Mouse (Mus musculus) brain, embryonic 14.5 days (tissue): ENCODE measurements at regions not wholly inside any gene's neighbourhood (a gene's known extent, or its start where the extent isn't known, plus 50 kb on each side); places are given as distances from the start of the nearest gene placed in this dataset.
A peak's percentile ranks its signal among the peaks of the same experiment; 100 is the strongest.

Experiments
- DNase-seq: peaks from one replicate; pipeline ENCODE4 v3.0.0-alpha.2; 2011; ENCODE audit warnings: low read depth
- CTCF ChIP-seq: fragments of 200-500 bp; IDR thresholded peaks from 2 replicates; pipeline ENCODE4 v1.5.1; 2012; ENCODE audit warnings: inconsistent platforms, mild to moderate bottlenecking, moderate library complexity, borderline replicate concordance; ENCODE audit not compliant: insufficient read depth, insufficient read length; ENCODE audit errors: extremely low read depth
- POLR2A ChIP-seq: fragments of 200-500 bp; IDR thresholded peaks from 2 replicates; pipeline ENCODE4 v1.6.1; 2012; ENCODE audit warnings: mild to moderate bottlenecking, inconsistent platforms, borderline replicate concordance; ENCODE audit not compliant: poor library complexity, insufficient read depth, insufficient read length, severe bottlenecking; ENCODE audit errors: extremely low read depth

GRCm38 (mm10) chr17:61696717-61697116, 1184.4 kb downstream of the Efna5 start:
- TF ChIP-seq CTCF (no peak), POLR2A (no peak)
- no peak for DNase-seq

DNA sequence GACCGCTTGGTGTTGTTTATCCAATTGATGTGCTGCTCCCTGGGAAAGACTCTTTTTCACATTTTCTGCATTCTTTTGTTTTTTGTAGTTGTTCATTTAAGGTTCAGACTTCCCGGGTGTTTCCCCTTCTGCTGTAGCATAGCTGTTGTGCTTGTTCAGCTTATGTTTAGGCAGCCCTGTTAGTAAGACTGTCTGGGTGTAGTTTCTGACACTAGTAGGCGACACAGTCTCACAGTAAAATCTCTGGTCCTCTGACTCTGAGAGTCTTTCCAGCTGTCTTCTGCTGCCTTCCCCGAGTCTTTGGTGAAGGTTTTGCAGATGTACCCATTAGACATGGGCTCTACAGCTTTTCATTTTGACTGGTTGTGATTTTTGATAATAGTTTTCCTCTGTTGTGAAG, 1194.8 kb downstream of the Efna5 start:
- no peak for TF ChIP-seq CTCF
- TF ChIP-seq POLR2A, result no peak

GRCm38 (mm10) chr17:61684524-61684923, 1196.6 kb downstream of the Efna5 start:
- no peak for DNase-seq
- TF ChIP-seq CTCF, result no peak

More for the DNA sequence above, 1194.8 kb downstream of the Efna5 start:
- DNase-seq, result no peak

- no peak for DNase-seq
- TF ChIP-seq POLR2A, result no peak
Observed at GRCm38 (mm10) chr17:61670651-61671050, 1210.5 kb downstream of the Efna5 start.

DNA sequence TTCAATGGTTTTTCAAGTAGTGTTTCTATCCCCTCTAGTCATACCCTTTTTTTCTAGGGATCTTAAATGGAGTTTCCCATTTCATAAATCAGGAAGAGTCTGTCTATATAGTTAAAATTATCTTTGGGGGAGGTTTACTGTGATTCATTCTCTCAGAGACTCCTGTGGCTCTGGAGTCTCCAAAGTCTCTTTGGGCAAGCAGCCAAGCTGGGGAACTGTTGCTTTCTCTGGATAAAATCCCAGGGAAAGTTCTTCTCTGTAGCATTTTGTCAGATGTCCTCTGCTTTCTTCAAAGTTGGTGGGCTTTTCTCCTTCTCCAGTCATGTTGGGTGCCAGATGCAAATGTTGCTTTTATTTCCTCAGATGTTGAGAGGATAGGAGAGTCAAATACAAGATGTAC, 1213.7 kb downstream of the Efna5 start:
- DNase-seq, result peak; percentile 19
- TF ChIP-seq POLR2A (no peak), CTCF (no peak)

DNA sequence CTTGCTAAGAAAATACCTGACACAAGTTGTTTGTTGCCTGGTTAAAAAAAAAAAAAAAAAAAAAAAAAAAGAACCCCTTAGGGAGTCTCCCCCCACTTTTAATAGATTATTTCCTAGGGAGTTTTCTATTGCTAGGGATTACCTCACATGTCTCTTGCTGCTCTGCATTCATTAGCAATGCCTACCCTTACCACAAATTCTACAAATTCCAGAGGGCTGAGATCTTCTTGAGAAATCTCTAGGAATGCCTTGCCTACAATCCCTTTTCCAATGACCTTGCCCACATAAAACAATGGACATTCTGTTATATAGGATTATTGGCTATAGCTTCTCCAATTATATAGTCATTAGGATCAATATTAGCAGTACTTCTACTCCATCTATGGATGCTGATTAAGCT, 1216.2 kb downstream of the Efna5 start:
- TF ChIP-seq POLR2A (no peak), CTCF (no peak)
- no peak for DNase-seq

DNA sequence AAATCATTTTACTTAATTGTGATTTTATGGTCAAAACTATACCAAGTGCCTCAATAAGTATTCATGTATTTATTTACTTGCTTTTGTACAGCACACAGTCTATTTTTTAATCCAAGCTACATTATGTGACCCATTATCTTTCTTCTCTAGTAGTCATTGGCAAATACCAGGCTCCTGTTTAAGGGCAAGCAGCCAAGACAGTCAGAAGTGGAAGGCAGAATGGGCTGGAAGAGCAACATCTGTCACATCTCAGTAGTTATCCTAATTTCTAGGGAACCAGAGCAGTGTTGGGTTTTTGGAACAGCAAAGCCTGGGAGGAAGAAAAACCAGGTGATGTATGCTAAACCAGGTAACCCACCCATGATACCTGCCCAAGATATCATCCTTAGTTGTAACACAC, 1233.5 kb downstream of the Efna5 start:
- peak; percentile 10 for DNase-seq
- TF ChIP-seq CTCF (no peak), POLR2A (no peak)

GRCm38 (mm10) chr17:61608286-61608685, 1272.8 kb downstream of the Efna5 start:
- TF ChIP-seq CTCF (no peak), POLR2A (no peak)
- DNase-seq, result no peak

DNA sequence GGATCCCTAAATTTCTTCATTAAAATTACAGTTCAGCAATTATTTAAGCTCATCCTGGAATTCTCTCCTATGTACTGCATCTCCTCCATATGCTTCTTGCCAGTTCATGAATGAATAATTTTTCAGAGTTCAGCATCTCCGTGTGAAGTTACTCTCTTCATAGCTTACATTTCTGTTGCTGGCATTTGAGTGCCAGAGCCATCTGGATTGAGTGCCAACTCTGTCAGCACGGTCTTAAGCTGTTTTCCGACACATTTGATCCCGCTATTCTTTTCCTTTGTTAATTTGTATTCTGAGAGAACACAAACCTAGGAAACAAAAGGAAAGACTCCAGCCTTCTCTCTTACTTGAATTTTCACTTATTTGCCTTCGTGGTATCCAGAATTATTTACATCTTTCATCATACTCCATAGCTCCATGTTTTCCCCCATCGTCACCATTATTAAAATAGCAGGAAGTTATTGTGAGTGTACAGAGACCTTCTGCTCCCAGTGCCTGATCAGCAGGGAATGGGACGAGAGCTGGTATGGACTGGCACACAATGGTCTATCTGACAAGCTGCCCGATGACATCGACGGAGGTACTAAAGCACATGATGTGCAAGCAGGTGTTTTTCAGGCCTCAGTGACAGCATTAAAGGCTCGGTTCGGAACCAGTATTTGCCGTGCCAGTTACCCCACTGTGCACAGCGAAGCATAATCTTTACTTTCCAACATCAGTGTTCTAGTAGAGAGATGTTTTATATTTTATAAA, 1274.2 kb downstream of the Efna5 start:
- DNase-seq, result peak; percentile 84
- TF ChIP-seq CTCF (no peak), POLR2A (no peak)

GRCm38 (mm10) chr17:61604246-61604645, 1276.9 kb downstream of the Efna5 start:
- DNase-seq, result no peak
- TF ChIP-seq POLR2A, result no peak
- no peak for TF ChIP-seq CTCF

DNA sequence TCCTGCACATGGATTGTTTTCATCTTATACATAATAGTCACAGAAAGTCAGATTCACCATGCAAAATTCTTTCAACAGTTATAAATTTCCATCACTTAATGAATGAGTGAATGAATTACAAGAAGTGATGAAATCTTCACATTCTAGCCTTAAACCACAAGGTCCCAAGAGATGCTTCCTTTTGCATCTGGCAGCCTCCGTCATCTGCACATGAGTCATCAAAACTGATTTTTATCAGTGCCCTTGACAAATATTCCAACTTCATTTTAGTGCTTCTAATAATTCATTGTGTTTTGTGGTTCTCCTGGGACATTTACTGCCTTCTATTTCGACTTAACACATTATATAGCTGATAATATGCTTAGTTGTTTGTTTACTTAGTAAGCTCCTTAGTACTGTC, 1291.9 kb downstream of the Efna5 start:
- TF ChIP-seq CTCF (no peak), POLR2A (no peak)
- DNase-seq, result no peak

- TF ChIP-seq POLR2A (no peak), CTCF (no peak)
- DNase-seq, result peak; percentile 72
Observed at GRCm38 (mm10) chr17:61578895-61579294, 1302.2 kb downstream of the Efna5 start.
